Mouse (Mus musculus): ENCODE results near the gene Bcl2l12. TPM values are rescaled to one million over a fixed set of nuclear protein-coding genes. Genes with fewer than 3 reads are reported as not detected.

The Bcl2l12 gene
- total RNA-seq, 2 experiments from 2014 or later, result 8.4 to 8.5 TPM

DNA sequence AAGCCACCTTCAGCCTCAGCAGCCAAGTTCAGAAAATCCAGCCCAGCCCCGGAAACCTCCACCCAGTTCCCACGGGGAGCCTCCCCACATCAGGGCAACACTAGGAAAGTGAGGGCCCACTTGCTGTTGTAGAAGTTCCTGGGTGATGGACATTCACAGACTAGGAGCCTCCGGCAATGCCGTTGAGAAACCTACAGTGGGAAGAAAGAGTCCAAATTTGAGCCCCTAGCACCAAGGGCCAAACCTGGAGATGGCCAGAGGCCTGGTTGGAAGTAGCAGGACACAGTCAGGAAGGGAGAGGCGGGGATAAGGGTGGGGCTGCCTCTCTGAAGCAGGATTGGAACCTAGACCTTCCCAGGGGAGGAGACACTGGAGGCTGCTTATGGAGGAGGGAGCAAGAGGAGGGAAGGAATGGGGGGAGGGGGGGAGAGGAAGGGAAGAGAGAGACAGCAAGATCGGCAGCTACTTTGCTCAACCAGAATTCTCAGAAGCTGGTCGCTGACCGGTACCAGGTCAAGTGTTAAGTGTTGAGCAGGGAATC is 20.6 kb upstream of the Bcl2l12 start:
- DNase-seq (ENCODE audit: low spot score), result peak; percentile 85

- peak; percentile 98 for DNase-seq (ENCODE audit: low spot score)
Observed at GRCm38 (mm10) chr7:45017242-45018061, 18.9 kb upstream of the Bcl2l12 start, which contains the start of gene Rras. Gene Rras, plus strand, starts transcription at chr7:45017961.

DNA sequence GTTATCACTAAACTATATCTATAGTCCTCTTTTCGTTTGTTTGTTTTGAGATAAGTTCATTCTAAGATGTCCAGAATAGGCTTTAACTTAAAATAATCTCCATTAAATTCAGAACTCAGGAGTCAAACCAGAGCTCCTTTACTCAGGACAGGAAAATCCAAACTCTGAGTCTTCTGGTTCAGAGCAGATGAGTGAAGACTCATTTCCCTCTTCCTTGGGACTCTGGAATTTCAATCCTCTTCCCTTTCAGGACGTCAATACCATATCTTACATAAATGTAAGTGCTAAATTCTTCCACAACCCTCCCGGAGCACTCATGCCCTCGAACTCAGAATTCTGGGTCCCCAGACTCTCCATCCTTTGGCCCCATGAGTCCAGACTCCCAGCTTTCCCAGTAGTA is 18.2 kb upstream of the Bcl2l12 start:
- no peak for DNase-seq (ENCODE audit: low spot score)

- DNase-seq (ENCODE audit: low spot score), result peak; percentile 100
Observed at GRCm38 (mm10) chr7:45015957-45016612, 17.6 kb upstream of the Bcl2l12 start, which contains the start of gene Scaf1. Gene Scaf1, minus strand, starts transcription at chr7:45016363.

DNA sequence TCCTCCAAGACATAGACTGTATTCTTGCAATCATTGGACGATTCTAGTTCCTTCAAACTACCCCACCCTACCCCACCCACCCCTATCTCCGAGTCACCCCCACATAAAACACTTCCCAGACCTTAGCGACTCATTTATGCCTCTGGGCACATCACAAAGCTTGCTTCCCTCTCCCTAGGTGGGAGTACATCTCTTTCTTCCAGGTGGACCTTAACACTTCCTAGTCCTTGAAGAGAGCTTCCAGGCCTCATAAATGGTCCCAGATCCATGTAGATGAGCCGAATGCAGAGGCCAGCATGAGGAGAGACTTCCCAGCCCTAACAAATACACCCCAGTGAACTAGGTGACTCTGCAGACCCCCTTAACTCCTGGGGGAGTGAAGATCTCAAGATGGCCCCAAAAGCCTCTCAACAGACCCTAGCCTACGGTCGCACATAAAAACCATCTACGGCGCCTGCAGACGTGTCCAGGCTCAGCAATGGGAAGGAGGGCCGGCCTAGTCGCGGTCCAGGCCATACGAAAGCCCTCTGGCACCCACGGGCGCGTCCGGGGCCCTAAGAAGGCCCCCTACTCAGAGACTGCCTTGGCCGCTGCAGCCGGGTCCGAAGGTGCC is 16.9 kb upstream of the Bcl2l12 start:
- no peak for DNase-seq (ENCODE audit: low spot score)

DNA sequence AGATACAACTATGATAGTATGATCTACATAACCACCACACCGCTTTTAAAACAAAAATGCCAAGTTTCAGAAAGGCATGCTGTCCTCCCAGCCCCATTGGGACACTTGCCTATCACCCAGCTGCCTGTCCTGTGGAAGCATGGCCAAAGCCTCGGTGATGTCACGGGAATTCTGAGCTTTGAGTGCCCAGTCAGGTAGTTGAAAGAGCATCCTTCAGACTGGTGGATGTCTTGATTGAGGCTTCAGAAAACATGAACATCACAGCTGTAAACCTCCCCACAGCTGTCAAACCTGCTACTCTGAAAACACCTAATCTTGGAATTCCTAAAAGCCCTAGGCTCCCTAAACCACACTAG is 15.6 kb upstream of the Bcl2l12 start:
- DNase-seq (ENCODE audit: low spot score), result no peak

DNA sequence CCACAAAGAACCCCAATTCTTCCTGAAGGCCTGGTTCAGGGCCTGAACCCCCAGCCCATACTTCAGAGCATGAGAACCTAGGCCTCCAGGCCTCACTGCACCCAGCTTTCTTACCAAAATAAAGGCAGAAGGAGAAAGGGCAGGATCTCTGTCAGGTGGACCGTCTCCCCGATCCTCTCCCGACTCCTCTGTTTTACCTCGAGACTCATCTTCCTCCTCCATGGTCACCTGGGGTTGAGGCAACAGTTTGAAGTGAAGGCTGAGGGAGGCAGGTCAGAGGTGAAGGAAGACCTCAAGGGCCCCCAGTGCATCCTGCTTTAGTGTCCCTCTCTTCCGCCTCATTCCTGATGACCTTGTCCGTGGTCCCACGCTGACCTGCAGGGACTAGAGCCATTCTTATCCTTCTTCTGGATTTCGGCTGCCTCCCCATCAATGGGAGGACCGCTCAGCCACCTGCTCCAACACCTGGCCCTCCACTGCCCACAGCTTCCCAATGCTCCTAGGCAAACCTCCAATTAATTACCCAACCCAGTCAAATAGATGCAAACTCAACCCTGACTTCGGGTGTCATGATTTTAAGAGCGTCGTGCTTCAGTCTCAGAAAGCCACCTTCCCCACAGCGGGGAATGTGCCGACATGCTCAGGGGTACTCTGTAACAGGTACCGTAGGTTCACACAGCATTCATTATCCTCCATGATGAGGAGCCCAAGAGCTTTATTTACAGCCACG is 15.0 kb upstream of the Bcl2l12 start:
- no peak for DNase-seq (ENCODE audit: low spot score)

GRCm38 (mm10) chr7:45012824-45013223 is 14.3 kb upstream of the Bcl2l12 start:
- no peak for DNase-seq (ENCODE audit: low spot score)

GRCm38 (mm10) chr7:45012011-45012410 is 13.5 kb upstream of the Bcl2l12 start:
- no peak for DNase-seq (ENCODE audit: low spot score)

GRCm38 (mm10) chr7:45008411-45008810 is 9.9 kb upstream of the Bcl2l12 start:
- no peak for DNase-seq (ENCODE audit: low spot score)

GRCm38 (mm10) chr7:45007846-45008245 is 9.3 kb upstream of the Bcl2l12 start:
- DNase-seq (ENCODE audit: low spot score), result no peak

DNA sequence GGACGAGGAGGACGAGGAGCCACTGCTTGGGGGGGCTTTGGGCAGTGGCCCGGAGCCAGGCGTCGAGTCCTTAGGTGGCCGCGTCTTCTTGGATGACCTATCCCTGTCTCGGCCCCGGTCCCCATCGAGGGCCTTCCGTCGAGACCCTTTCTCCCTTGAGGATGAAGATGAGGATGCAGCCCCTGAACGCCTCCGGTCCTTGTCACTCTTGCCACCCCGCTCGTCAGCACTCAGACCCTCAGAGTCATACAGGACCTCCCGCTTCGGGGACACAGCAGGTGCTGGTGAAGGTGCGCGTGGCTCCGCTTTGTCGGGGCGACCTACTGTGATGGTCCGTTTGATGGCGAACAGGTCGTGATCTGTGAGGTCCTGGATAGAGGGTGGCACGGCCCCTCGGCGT is 8.6 kb upstream of the Bcl2l12 start:
- no peak for DNase-seq (ENCODE audit: low spot score)

- DNase-seq (ENCODE audit: low spot score), result no peak
Observed at GRCm38 (mm10) chr7:45006503-45006902, 8.0 kb upstream of the Bcl2l12 start.

DNA sequence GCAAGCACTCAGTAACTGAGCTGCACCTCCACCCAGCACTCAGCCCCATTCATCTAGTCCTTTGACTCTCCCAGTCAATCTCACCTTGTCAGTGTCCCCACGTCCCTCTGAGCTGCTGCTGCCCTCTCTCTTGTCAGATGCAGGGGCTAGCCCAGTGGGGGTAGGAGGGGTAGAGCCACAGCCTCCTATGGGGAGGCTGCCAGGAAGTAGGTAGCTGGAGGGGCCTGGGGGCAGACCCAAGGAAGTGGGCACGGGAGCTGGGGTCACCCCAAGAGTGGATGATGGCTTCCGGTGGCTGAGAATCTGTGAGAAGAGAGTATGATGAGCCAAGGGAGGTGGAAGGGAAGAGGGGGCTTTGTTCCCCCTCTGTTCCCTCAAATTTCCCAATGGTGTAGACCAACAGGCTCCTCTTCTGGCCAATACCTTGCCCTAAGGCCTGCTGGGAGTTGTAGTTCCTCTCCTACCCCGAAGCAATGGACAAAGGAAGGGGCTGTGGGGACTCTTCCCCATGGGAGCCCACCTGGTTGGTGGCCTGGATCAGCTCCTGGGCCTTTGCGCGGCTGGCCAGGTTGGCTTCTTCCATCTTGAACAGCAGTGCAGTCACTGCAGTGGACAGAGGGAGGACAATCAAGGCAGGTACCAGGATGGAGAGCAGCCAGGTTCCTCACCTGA is 6.9 kb upstream of the Bcl2l12 start:
- DNase-seq (ENCODE audit: low spot score), result no peak

DNA sequence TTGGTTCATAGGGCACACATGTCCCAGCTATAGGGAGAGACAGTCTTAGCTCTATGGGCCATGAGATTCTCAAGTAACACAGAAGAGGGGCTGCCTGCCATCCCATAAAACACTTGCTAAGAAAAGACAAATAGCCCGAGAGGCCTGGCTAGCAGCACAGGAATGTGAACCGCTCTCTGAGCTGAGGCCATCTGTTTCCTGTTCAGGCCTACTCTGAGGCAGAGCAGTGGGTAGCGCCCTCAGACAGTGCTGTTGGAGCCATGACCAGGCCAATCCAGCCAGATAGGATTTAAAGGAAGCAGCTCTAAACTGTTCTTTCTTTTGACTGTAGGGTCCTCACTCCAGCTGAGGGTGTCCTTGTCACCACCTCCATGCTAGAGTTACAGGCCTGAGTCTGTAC is 6.0 kb upstream of the Bcl2l12 start:
- DNase-seq (ENCODE audit: low spot score), result no peak

DNA sequence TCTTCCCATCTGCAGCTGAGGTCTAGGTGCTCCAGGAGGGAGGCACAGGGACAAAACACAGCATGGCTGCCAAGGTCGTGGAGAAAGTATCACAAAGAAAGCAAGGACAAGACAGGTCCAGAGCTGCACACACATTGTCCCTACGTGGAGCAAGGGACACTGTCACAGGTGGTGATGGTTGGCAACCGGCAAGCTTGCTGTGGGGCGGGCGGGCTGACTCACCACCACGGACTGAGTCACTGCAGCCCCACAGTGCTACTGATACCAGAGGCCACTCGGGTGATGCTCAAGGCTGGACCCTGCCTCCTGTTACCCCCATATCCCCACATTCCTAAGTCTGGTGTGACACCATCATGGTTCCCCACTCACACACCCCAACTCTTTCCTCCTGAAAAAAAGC is 3.9 kb upstream of the Bcl2l12 start:
- DNase-seq (ENCODE audit: low spot score), result no peak

DNA sequence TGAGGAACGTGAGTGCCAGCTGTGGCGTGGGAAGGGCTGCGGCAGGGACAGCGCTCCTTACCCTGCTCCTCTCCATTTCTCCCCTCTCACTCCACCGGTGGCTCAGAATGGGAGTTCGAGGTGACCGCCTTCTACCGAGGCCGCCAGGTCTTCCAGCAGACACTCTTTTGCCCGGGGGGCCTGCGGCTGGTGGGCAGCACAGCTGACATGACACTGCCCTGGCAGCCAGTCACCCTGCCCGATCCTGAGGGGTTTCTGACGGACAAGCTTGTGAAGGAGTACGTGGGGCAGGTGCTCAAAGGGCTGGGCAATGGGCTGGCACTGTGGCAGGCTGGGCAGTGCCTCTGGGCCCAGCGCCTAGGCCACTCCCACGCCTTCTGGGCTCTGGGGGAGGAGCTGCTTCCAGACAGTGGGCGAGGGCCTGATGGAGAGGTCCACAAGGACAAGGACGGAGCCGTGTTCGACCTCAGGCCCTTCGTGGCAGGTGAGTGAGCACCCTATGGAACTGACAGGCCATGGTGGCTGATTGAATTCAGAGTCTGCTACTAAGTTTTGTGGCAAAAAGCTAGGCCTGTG is 2.1 kb upstream of the Bcl2l12 start:
- no peak for DNase-seq (ENCODE audit: low spot score)

GRCm38 (mm10) chr7:44999753-45000152 is 1.2 kb upstream of the Bcl2l12 start:
- no peak for DNase-seq (ENCODE audit: low spot score)

- no peak for DNase-seq (ENCODE audit: low spot score)
Observed at GRCm38 (mm10) chr7:44997940-44998428, 528 bp downstream of the Bcl2l12 start.

DNA sequence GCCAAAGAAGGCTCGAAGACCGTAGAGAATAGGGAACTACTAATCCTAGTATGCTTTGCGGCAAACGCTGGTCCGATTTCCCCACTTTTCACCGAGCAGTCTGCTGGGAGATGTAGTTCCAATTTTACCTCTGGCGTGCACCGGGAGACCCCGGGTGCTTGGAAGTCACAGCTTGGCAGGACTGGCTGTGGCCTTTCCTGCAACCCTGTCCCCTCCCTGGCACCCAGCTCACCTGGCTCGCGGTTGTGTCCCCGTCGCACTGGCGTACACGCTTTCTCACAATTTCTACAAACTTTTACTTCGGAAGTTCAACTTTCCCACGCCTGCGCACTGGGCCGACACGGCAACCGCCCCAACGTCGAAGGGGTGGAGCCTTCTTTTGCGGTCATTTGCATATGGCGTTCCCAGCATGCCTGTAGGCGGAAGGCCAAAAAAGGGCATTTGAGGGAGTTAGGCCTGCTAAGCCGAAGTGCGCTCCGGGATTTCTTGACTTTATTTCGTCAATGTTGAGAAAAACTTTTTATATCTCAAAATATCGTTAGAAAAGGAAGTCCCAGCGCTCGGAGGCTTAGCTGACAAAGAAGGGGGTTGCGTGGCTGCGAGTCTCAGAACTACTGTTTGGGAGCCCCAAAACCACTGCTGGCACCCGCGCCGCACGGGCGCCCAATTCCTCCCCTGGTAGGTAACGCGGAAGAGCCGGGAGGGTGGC is 1.1 kb downstream of the Bcl2l12 start, which contains the start of gene Irf3:
Gene Irf3, plus strand, starts transcription at position 418 of the 709 bp plus-strand sequence.
- peak; percentile 98 for DNase-seq (ENCODE audit: low spot score)

Measured in gastrocnemius, adult 18-20 months (tissue).